Mouse (Mus musculus): ENCODE results near the gene Shisal1. TPM values are rescaled to one million over a fixed set of nuclear protein-coding genes. Genes with fewer than 3 reads are reported as not detected.

Gene Shisal1
- polyA plus RNA-seq (2012; ENCODE audit: insufficient read depth, insufficient read length, missing spikeins): not detected in 2 replicates

DNA sequence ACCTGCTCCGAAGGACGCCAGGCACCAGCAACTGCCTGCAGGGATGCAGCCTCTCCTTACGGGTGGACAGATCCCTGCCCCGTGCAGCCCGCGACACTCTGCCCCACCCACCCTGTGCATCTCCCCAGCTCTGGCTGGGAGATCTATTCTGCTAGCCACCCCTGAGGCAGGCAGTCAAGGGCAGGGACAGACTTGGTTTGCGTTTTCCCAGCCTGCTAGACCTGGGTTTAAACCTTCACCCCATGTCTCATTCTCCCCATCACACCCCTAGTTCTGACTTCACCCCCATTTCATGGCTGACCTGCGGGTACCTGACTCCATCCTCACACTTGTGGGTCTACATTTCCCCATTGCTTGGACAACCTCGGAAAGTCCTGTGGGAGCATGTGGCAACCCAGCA is at the start of gene Shisal1:
Gene Shisal1, minus strand, starts transcription at position 101 of the 400 bp plus-strand sequence.
- Histone ChIP-seq H3K4me1 (ENCODE audit: control insufficient read depth, insufficient read depth, insufficient read length, low read length) (no peaks in the 10 kb centered on the region), H3K27ac (replicated peaks; ENCODE audit: low read depth, low read length) (no peak within 1 kb of the TSS), H3K4me3 (ENCODE audit: insufficient read depth, low read depth, low read length) (no peak within 1 kb of the TSS)

DNA sequence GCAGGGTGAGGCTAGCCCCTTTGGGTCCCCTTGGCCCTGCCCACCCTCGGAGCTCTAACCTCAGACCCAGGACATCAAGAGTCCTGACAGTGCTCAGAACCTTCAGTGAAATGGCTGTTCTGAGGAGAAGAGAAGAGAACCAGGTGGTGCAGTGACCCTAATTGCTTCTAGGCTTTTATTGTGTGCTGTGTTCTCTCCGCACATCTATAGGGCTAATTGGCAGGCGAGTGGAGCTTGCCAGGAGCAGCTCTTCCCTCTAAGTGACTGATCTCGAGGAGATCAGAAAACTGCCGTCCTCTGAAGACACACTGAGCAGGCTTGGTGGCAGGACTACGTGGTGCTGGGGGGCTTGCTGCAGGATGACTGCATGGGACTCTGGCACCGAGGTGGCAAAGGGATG is 43.6 kb upstream of the Shisal1 start:
- H3K4me3 ChIP-seq (ENCODE audit: insufficient read depth, low read depth, low read length): no peak overlapping the region
- no peak overlapping the region for H3K27ac ChIP-seq (replicated peaks; ENCODE audit: low read depth, low read length)

DNA sequence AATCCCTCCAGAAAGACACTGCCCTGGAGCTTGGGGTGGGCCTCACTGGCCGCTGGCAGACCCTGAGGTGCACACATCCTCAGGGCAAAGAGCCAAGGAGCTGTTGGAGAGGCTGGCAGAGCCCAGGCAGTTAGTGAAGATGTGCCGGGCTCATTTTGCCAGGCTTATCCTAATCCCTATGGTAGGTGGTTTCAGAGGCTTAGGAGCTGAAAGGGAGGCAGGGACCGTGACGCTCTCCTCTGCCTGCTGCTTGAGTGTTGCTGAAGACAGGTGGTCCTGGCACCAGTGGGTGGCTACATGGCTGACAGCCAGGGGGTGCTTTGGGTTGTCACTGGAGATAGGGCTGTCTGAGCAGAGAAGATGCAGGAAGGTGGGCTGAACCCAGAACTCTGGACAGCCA is 37.4 kb upstream of the Shisal1 start:
- no peak overlapping the region for H3K27ac ChIP-seq (replicated peaks; ENCODE audit: low read depth, low read length)
- H3K4me3 ChIP-seq (ENCODE audit: insufficient read depth, low read depth, low read length): no peak overlapping the region
- H3K4me1 ChIP-seq (ENCODE audit: control insufficient read depth, insufficient read depth, insufficient read length, low read length): no peaks in the 10 kb centered on the region

More for the DNA sequence above, 43.6 kb upstream of the Shisal1 start:
- H3K4me1 ChIP-seq (ENCODE audit: control insufficient read depth, insufficient read depth, insufficient read length, low read length): no peaks in the 10 kb centered on the region

DNA sequence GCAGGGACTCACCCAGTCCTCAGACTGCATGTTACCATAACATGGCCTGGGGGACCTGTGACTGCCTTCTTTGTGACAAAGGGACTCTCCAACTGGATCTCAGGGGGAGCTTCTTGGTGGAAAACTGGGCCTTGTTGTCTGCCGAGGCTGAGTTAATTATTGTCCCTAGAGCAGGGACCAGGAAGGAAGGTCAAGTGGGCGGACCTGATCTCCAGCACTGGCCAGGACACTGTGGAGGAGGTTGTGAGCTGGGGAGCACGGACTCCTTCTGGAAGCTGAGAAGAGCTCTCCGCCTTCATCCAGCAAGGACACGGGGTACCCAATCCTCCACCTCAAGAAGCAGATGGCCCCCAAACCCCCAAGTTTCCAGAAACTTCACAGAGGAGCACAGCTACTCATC is 36.7 kb upstream of the Shisal1 start:
- no peaks in the 10 kb centered on the region for H3K4me1 ChIP-seq (ENCODE audit: control insufficient read depth, insufficient read depth, insufficient read length, low read length)
- H3K27ac ChIP-seq (replicated peaks; ENCODE audit: low read depth, low read length): no peak overlapping the region
- no peak overlapping the region for H3K4me3 ChIP-seq (ENCODE audit: insufficient read depth, low read depth, low read length)

DNA sequence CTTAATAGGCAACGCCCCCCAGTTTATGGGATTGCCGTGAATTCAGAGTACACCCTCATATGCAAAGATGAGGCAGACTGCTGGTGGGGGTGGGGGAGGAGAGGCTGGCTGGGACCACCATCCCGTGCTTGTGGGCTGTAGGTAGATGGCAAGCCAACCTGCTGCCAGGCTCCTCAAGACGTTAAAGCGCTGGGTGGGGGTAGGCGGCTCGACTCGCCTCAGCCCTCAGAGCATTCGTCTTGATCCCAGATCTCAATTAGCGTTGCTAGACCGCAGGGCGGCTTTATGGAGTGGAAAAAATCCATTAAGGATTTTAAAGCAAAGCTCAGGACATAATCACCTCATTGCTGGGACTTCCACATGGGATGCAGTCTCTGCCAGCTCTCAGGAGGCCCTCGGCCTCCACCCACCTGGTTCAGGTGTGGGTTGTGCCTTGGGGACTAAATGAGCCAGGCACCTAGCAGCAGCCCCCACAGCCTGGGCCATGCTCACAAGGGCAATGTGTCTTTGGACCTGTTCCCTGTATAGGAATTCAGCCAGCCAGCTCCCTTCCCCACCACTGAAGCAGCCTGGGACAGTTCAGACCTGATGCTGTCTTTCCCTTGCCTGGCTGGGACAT is 34.5 kb upstream of the Shisal1 start:
- no peak overlapping the region for H3K4me3 ChIP-seq (ENCODE audit: insufficient read depth, low read depth, low read length)
- H3K27ac ChIP-seq (replicated peaks; ENCODE audit: low read depth, low read length): no peak overlapping the region
- no peaks in the 10 kb centered on the region for H3K4me1 ChIP-seq (ENCODE audit: control insufficient read depth, insufficient read depth, insufficient read length, low read length)

DNA sequence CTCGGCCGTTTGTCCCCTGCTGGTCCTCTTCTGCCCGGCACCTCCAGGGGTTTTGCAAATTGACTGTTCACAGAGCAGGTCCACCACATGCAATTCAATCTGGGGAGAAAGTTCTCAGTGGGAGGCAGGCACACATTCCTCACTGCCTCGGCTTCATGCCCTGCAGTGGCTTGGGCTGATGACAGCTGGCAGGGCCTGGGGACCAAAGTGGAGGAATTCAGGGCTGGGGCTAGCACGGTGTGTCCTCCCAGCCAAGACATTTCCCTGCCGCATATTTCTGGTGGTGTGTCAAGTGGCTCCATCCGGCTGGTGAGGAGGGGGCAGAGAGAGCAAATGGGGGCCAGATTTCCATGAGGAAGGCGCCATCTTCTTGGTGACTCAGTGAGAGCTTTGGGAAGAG is 22.5 kb upstream of the Shisal1 start:
- no peak overlapping the region for H3K27ac ChIP-seq (replicated peaks; ENCODE audit: low read depth, low read length)
- H3K4me3 ChIP-seq (ENCODE audit: insufficient read depth, low read depth, low read length): no peak overlapping the region
- no peaks in the 10 kb centered on the region for H3K4me1 ChIP-seq (ENCODE audit: control insufficient read depth, insufficient read depth, insufficient read length, low read length)

DNA sequence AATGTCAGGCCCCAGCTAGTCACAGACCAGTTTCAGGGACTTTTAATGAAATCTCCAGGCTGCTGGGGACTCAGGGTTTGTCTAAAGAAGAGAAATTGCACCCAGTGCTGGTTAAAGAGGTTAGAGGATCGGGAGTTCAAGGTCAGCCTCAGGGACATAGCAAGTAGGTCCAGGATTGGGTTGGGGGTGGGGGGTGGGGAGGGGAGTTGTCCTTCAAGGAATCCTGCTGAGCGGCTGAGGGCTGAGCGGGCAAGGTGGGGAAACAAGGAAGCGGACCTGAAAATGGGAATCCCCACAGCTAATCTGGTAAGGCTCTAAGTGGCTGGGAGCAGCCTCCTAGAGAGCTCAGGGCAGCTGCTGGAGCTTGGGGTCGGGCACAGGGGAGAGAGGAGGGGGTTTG is 20.9 kb upstream of the Shisal1 start:
- Histone ChIP-seq H3K4me3 (ENCODE audit: insufficient read depth, low read depth, low read length) (no peak overlapping the region), H3K27ac (replicated peaks; ENCODE audit: low read depth, low read length) (no peak overlapping the region), H3K4me1 (ENCODE audit: control insufficient read depth, insufficient read depth, insufficient read length, low read length) (no peaks in the 10 kb centered on the region)

DNA sequence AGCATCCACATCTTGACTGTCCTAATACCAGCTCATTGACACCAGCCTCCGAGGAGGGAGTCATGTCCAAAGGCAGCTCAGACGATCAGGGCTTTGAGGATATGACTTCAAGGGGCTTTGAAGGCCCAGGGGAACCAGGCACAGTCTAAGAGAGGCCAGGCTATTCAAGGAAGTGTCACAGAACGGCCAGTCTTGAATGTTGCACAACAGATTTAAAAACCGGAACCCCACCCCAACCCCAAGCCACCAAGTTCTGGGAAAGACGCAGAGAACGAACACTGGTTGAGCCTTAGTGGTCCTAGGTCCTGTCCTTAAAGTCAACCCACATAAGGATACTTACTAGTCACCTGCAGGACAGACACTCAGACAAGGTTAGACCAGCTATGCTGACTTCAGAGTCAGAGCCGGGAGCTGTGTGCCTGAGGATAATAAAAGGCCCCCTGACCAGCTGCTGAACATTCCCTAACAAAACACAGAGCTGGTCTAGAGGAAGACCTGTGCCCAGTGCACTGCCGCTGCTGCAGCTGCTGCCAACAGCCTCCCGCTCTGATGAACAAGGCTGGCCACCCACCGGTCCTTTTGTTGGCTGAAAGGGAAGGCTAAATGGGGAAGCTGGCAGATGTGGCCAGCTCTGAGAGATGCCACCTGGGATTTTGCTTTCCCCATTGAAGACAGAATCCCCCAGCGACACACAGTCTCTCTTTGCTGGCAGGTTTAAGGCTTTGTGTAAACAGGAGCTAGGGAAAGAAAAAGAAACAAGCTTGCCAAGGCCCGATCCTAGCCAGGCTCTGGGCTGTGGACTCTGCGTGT is 19.8 kb upstream of the Shisal1 start:
- Histone ChIP-seq H3K27ac (replicated peaks; ENCODE audit: low read depth, low read length) (no peak overlapping the region), H3K4me3 (ENCODE audit: insufficient read depth, low read depth, low read length) (no peak overlapping the region), H3K4me1 (ENCODE audit: control insufficient read depth, insufficient read depth, insufficient read length, low read length) (no peaks in the 10 kb centered on the region)

DNA sequence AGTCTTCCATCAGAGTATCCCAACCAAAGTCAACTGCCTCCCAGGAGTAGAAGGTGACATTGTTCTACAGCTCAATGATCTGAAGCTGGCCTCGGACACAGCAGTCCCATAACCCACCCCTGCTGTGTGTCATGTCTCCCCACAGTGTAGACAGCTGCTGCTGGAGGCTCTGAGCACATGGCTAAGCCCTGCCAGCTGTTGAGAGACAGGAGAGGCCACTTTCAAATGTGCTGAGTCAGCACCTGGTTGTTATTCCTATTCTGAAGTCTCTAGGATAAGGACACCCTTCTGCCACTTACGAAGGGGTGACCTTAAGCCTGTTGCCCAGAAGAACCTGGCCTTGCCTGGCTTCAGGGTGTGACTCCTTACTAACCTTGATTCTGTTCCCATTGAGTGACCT is 14.5 kb upstream of the Shisal1 start:
- no peaks in the 10 kb centered on the region for H3K4me1 ChIP-seq (ENCODE audit: control insufficient read depth, insufficient read depth, insufficient read length, low read length)
- no peak overlapping the region for H3K27ac ChIP-seq (replicated peaks; ENCODE audit: low read depth, low read length)
- H3K4me3 ChIP-seq (ENCODE audit: insufficient read depth, low read depth, low read length): no peak overlapping the region

DNA sequence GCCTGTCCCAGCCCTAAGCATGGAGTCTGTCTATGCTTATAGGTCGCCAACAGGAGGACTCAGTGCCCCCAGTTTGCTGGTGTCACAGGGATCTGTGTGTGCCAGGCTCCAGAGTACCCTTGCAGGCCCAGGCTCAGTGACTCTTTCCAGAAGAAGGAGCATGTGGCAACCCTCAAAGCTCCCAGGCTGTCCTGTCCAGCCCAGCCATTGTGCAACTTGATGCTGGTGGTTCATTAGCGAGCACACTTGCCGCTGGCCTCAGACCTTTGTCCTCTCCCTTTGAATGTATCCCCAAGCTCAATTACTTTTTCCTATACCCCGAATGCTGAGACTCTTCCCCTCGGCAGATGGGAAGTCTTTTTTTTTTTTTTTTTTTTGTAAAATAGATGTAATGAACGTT is 12.1 kb upstream of the Shisal1 start:
- no peak overlapping the region for H3K27ac ChIP-seq (replicated peaks; ENCODE audit: low read depth, low read length)
- H3K4me3 ChIP-seq (ENCODE audit: insufficient read depth, low read depth, low read length): no peak overlapping the region
- H3K4me1 ChIP-seq (ENCODE audit: control insufficient read depth, insufficient read depth, insufficient read length, low read length): no peaks in the 10 kb centered on the region

DNA sequence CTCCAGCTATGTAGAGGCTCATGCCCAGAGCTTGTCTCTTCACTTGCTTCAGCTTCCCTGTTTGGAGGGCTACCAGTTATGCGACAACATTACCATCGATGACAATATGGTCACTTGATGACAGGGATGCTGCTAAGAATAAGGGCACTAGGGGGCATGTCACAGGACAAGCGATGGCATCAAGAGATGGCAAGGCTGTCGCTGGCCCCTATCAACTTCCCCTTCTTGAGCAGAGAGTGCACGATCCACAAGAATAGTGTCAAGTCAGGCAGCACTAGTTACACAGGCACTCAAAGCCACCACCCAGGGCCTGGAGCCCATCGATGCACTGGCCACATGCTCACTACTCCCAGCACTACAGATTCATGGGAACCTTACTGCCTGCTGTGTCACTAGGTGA is 8.4 kb upstream of the Shisal1 start:
- Histone ChIP-seq H3K4me1 (ENCODE audit: control insufficient read depth, insufficient read depth, insufficient read length, low read length) (no peaks in the 10 kb centered on the region), H3K4me3 (ENCODE audit: insufficient read depth, low read depth, low read length) (no peak overlapping the region), H3K27ac (replicated peaks; ENCODE audit: low read depth, low read length) (no peak overlapping the region)

DNA sequence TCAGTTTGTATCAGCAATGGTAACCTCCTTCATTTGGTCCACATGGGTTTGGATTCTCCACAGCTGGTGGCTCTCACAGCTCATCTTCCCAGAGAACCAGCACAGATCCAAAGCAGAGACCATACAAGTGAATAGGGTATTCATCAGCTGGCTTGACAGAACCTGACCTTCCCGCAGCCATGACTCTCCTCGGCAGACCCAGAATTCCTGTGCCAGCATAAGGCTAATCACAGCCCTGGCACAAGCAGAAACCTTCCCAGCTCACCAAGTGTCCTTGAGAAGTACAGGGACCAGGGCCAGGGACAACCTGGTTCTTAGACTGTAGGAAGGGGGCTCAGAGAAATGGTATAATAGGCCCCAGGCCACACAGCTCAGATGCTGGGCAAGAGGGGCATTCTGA is 6.2 kb upstream of the Shisal1 start:
- Histone ChIP-seq H3K4me1 (ENCODE audit: control insufficient read depth, insufficient read depth, insufficient read length, low read length) (no peaks in the 10 kb centered on the region), H3K4me3 (ENCODE audit: insufficient read depth, low read depth, low read length) (no peak overlapping the region), H3K27ac (replicated peaks; ENCODE audit: low read depth, low read length) (no peak overlapping the region)

DNA sequence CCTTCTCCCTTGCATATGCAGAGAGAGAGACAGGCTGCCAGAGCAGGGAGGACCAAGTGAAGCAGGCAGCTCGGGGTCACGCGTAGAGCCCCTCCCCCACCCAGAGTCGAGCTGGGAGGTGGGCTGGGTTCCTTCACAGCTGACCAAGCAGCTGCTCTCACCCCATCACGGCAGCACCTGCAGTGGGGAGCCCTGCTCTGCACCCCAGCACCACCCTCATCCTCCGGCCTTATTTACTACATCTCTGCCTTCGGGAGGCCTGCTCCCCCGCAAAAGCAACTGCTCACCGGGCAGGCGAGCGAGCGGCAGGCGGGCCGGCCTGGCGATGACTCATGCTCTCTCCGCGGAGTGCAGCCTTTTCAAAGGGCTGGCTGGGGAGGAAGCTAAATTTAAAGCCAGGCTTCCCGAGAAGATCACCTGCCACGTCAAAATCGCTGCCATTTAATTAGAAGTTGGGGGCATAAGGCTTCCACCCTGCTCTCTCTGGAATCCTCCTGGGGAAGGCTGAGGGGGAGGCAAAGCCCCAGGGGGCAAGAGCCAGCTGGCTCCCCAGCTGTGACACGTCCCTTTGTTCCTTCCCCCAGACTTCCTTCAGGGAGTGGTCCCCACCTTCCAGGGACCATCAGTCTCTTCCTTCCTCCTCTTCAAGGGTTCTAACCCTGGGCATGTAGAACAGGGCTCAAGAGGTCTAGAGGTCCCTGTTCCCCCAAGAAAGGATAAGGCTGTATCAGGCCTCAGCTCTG is 3.7 kb upstream of the Shisal1 start:
- no peak overlapping the region for H3K27ac ChIP-seq (replicated peaks; ENCODE audit: low read depth, low read length)

DNA sequence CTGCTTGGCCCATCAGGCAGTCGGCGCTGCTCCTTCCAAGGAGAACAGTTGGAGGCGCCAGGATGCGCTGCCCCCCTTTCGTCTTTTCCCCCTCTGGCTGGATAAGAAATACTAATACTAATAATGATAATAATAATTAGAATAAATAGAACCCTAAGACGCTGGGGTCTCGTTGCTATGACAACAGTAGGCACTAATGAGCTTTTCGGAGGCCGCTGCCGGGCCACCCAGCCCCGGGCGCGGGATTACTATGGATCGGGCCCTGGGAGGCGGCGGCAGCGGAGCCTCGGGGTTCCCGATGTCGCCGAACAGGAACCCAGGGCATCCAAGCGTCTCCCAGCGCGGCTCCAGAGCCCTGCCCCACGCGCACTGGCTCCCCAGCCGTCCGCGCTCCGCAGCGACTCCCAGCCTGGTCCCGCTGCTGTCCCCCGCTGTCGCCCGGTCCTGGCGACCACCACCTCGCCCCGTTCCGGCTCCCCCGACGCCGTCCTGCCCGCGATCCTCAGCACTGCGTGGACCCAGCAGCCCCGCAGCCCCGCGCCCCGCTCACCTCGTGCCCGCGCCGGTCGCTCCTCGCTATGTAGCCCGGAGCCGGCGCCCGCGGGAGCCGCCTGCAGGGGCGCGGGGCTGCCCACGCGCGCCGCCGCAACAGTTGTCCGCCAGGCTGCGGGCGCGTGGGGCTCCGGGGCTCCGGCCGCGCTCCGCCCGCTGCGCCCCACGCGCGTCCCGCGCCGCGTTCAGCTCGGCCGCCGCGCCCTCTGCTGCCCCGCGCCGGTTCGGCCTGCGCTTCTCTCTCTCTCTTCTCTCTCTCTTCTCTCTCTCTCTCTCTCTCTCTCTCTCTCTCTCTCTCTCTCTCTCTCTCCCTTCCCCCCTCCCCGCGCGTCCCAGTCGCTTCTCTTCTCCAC is 833 bp downstream of the Shisal1 start:
- Histone ChIP-seq H3K27ac (replicated peaks; ENCODE audit: low read depth, low read length) (no peak overlapping the region), H3K4me3 (ENCODE audit: insufficient read depth, low read depth, low read length) (no peak overlapping the region), H3K4me1 (ENCODE audit: control insufficient read depth, insufficient read depth, insufficient read length, low read length) (no peaks in the 10 kb centered on the region)

More for the DNA sequence above, 3.7 kb upstream of the Shisal1 start:
- H3K4me1 ChIP-seq (ENCODE audit: control insufficient read depth, insufficient read depth, insufficient read length, low read length): no peaks in the 10 kb centered on the region
- H3K4me3 ChIP-seq (ENCODE audit: insufficient read depth, low read depth, low read length): no peak overlapping the region

DNA sequence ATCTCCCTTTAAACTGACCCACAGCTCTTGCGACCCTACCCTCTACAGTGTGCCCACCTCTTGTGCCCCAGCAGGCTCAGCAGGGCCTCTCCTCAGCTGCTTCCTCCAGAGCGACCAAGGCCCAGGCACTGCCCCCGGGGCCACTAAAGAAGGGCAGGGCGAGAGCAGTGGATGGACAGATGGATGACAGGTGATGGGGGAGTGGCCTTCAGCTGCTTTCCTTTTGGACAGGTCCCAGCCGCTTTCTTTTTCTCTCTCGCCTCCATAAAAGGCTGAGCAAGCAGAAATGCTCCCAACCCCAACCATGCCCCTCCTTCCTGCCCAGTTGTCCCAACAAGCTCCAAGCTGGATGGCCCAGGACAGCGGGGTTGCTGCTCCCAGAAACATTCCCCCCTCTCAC is 2.7 kb downstream of the Shisal1 start:
- Histone ChIP-seq H3K4me1 (ENCODE audit: control insufficient read depth, insufficient read depth, insufficient read length, low read length) (no peaks in the 10 kb centered on the region), H3K4me3 (ENCODE audit: insufficient read depth, low read depth, low read length) (no peak overlapping the region), H3K27ac (replicated peaks; ENCODE audit: low read depth, low read length) (no peak overlapping the region)

Data from brown adipose tissue, adult 24 weeks (tissue).